Mouse (Mus musculus): ENCODE data around the gene Psmd14. TPM values are rescaled to one million over a fixed set of nuclear protein-coding genes. Genes with fewer than 3 reads are reported as not detected.

Gene Psmd14
- polyA plus RNA-seq, 1 experiment: 101 TPM

DNA sequence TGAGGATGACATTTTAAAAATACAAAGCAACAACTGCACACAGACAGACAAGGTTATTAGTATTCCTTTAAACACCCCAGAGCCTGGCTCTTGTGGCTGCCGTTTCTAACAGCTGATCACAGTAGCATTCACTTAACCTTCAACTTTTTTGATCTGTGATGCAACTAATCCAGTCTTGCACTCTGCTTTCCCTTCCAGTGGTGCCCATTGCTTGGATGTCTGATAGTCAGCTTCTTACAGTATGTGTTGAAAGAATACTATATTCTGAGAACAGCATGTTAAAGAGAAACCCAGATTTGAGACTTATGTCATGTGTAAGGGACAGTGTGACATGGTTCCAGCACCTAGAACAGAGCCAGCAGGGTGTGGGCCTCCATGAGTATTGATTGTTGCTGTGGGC is 34.6 kb downstream of the Psmd14 start:
- Histone ChIP-seq H3K36me3 (ENCODE audit: control insufficient read depth, insufficient read depth) (no peaks in the 10 kb centered on the region), H3K4me3 (no peak overlapping the region), H3K27me3 (ENCODE audit: control insufficient read depth, insufficient read depth, insufficient read length) (no peaks in the 10 kb centered on the region)

GRCm38 (mm10) chr2:61746580-61746979 is 35.1 kb downstream of the Psmd14 start:
- no peak for TF ChIP-seq TCF3 (IDR thresholded peaks at IDR 0.05; ENCODE audit: insufficient read length, low read depth)
- no peak for TF ChIP-seq MYOD1 (IDR thresholded peaks at IDR 0.05; ENCODE audit: control insufficient read depth in 1 of 3, insufficient read length in 2 of 3, low read depth in 2 of 3)
- TF ChIP-seq REST (IDR thresholded peaks at IDR 0.05; ENCODE audit: insufficient read depth, insufficient read length): no peak
- no peak for TF ChIP-seq MYOG (IDR thresholded peaks at IDR 0.05; ENCODE audit: control insufficient read depth in 1 of 3, insufficient read depth in 1 of 3, insufficient read length in 2 of 3, low read depth in 2 of 3)
- no peak for TF ChIP-seq POLR2A (IDR thresholded peaks at IDR 0.05; ENCODE audit: insufficient read length, low read depth)
- no peak for TF ChIP-seq MAX (IDR thresholded peaks at IDR 0.05; ENCODE audit: low read depth)
- no peak for TF ChIP-seq E2F4 (IDR thresholded peaks at IDR 0.05; ENCODE audit: insufficient read depth)
- TF ChIP-seq TCF12 (IDR thresholded peaks at IDR 0.05; ENCODE audit: insufficient read depth, poor library complexity, severe bottlenecking): no peak
- no peak for TF ChIP-seq SRF (IDR thresholded peaks at IDR 0.05; ENCODE audit: control insufficient read depth, insufficient read length, low read depth)

More for the DNA sequence above, 34.6 kb downstream of the Psmd14 start:
- Histone ChIP-seq H3K4me2 (ENCODE audit: low read depth) (no peak overlapping the region), H3ac (ENCODE audit: control insufficient read depth, insufficient read length) (no peak overlapping the region), H3K79me2 (ENCODE audit: control insufficient read depth, insufficient read depth) (peaks cover 94% of the 10 kb centered on the region)
- no peak for TF ChIP-seq MAX (IDR thresholded peaks at IDR 0.05; ENCODE audit: low read depth)
- TF ChIP-seq TCF3 (IDR thresholded peaks at IDR 0.05; ENCODE audit: insufficient read length, low read depth): no peak

DNA sequence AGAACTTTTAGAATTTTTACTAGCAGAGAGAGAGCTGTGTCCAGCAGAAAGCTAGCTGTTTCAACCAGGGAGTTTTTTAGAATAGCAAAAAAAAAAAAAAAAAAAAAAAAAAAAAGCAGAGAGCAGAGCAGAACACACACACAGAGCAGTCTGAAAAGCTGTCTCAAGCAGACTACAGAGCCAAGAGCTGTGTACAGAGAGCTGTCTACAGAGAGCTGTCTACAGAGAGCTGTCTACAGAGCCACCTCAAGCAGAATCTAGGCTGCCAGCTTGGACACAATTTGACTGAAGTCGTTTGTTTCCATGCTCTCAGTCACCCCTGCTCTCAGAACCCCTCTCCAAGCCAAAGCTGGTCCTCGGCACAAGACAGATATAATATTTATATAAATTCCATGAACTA is 35.9 kb downstream of the Psmd14 start:
- no peak overlapping the region for H3ac ChIP-seq (ENCODE audit: control insufficient read depth, insufficient read length)
- TF ChIP-seq TCF12 (IDR thresholded peaks at IDR 0.05; ENCODE audit: insufficient read depth, poor library complexity, severe bottlenecking) (no peak), SRF (IDR thresholded peaks at IDR 0.05; ENCODE audit: control insufficient read depth, insufficient read length, low read depth) (no peak), USF1 (IDR thresholded peaks at IDR 0.05; ENCODE audit: low read depth) (no peak), REST (IDR thresholded peaks at IDR 0.05; ENCODE audit: insufficient read depth, insufficient read length) (no peak), POLR2AphosphoS2 (IDR thresholded peaks at IDR 0.05; ENCODE audit: insufficient read length, low read depth) (no peak), MYOG (IDR thresholded peaks at IDR 0.05; ENCODE audit: control insufficient read depth in 1 of 3, insufficient read depth in 1 of 3, insufficient read length in 2 of 3, low read depth in 2 of 3) (no peak), TCF3 (IDR thresholded peaks at IDR 0.05; ENCODE audit: insufficient read length, low read depth) (no peak), E2F4 (IDR thresholded peaks at IDR 0.05; ENCODE audit: insufficient read depth) (no peak), MAX (IDR thresholded peaks at IDR 0.05; ENCODE audit: low read depth) (no peak), CEBPB (IDR thresholded peaks at IDR 0.05; ENCODE audit: insufficient read depth, poor library complexity, severe bottlenecking) (no peak), POLR2A (IDR thresholded peaks at IDR 0.05; ENCODE audit: insufficient read length, low read depth) (no peak)
- H3K36me3 ChIP-seq (ENCODE audit: control insufficient read depth, insufficient read depth): no peaks in the 10 kb centered on the region
- H3K27me3 ChIP-seq (ENCODE audit: control insufficient read depth, insufficient read depth, insufficient read length): no peaks in the 10 kb centered on the region
- peaks cover 92% of the 10 kb centered on the region for H3K79me2 ChIP-seq (ENCODE audit: control insufficient read depth, insufficient read depth)
- H3K4me3 ChIP-seq: no peak overlapping the region
- no peak overlapping the region for H3K4me2 ChIP-seq (ENCODE audit: low read depth)

More at GRCm38 (mm10) chr2:61746580-61746979, 35.1 kb downstream of the Psmd14 start:
- H3K4me3 ChIP-seq: no peak overlapping the region
- no peaks in the 10 kb centered on the region for H3K36me3 ChIP-seq (ENCODE audit: control insufficient read depth, insufficient read depth)
- no peaks in the 10 kb centered on the region for H3K27me3 ChIP-seq (ENCODE audit: control insufficient read depth, insufficient read depth, insufficient read length)
- H3ac ChIP-seq (ENCODE audit: control insufficient read depth, insufficient read length): no peak overlapping the region
- H3K4me2 ChIP-seq (ENCODE audit: low read depth): no peak overlapping the region
- peaks cover 94% of the 10 kb centered on the region for H3K79me2 ChIP-seq (ENCODE audit: control insufficient read depth, insufficient read depth)

- Histone ChIP-seq H3K36me3 (ENCODE audit: control insufficient read depth, insufficient read depth) (no peaks in the 10 kb centered on the region), H3K79me2 (ENCODE audit: control insufficient read depth, insufficient read depth) (peaks cover 94% of the 10 kb centered on the region), H3K27me3 (ENCODE audit: control insufficient read depth, insufficient read depth, insufficient read length) (no peaks in the 10 kb centered on the region), H3K4me3 (no peak overlapping the region), H3K4me2 (ENCODE audit: low read depth) (no peak overlapping the region), H3ac (ENCODE audit: control insufficient read depth, insufficient read length) (no peak overlapping the region)
- TF ChIP-seq E2F4 (IDR thresholded peaks at IDR 0.05; ENCODE audit: insufficient read depth): no peak
Measured at GRCm38 (mm10) chr2:61750702-61751101, 39.2 kb downstream of the Psmd14 start.

DNA sequence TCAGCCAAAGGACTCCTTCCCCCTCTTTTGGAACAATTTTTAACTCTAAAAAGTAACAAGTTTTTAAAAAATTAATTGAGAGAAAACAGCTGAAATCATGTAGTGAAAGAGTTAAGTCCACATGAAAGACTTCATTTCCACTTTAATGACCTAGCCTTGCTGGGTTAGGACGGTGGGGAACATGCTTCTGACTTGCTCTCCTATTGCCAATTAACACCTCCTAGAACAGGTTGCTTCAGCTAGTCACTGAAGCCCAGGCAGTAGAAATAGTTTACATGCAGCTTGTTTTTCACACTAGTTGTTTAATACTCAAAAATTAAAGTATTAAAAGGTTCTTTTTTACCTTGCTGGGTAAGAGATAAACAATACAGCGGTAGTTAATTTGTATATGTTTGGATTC is 39.8 kb downstream of the Psmd14 start:
- Histone ChIP-seq H3K4me3 (no peak overlapping the region), H3K4me2 (ENCODE audit: low read depth) (no peak overlapping the region), H3K36me3 (ENCODE audit: control insufficient read depth, insufficient read depth) (no peaks in the 10 kb centered on the region), H3K27me3 (ENCODE audit: control insufficient read depth, insufficient read depth, insufficient read length) (no peaks in the 10 kb centered on the region), H3K79me2 (ENCODE audit: control insufficient read depth, insufficient read depth) (peaks cover 94% of the 10 kb centered on the region), H3ac (ENCODE audit: control insufficient read depth, insufficient read length) (no peak overlapping the region)
- no peak for TF ChIP-seq TCF12 (IDR thresholded peaks at IDR 0.05; ENCODE audit: insufficient read depth, poor library complexity, severe bottlenecking)
- TF ChIP-seq REST (IDR thresholded peaks at IDR 0.05; ENCODE audit: insufficient read depth, insufficient read length): no peak
- TF ChIP-seq MAX (IDR thresholded peaks at IDR 0.05; ENCODE audit: low read depth): no peak

- Histone ChIP-seq H3ac (ENCODE audit: control insufficient read depth, insufficient read length) (no peak overlapping the region), H3K27me3 (ENCODE audit: control insufficient read depth, insufficient read depth, insufficient read length) (no peaks in the 10 kb centered on the region), H3K79me2 (ENCODE audit: control insufficient read depth, insufficient read depth) (peaks cover 97% of the 10 kb centered on the region), H3K4me2 (ENCODE audit: low read depth) (no peak overlapping the region), H3K36me3 (ENCODE audit: control insufficient read depth, insufficient read depth) (no peaks in the 10 kb centered on the region), H3K4me3 (no peak overlapping the region)
- TF ChIP-seq MAX (IDR thresholded peaks at IDR 0.05; ENCODE audit: low read depth): no peak
- no peak for TF ChIP-seq TCF3 (IDR thresholded peaks at IDR 0.05; ENCODE audit: insufficient read length, low read depth)
- no peak for TF ChIP-seq USF1 (IDR thresholded peaks at IDR 0.05; ENCODE audit: low read depth)
Measured at GRCm38 (mm10) chr2:61752362-61752761, 40.9 kb downstream of the Psmd14 start.

Data from myocyte (in vitro differentiated cells).